31 mouse cellular contexts compared by ENCODE assay signal in genomic region chr19:56621876-56622275, GRCm38 (mm10).
"Had no signal": no experiment of that assay in that cellular context is flagged by ENCODE, and none has a peak within 500 bp of the region (broad histone marks: within the 10 kb centered on the region; RNA-seq: fewer than 3 reads in every experiment).

No protein-coding gene starts in this region.

- DNase-seq: left cerebral cortex, postnatal 4 days; liver; liver, embryonic 13.5 days; liver, postnatal 0 days; lung, adult 18-20 months; lung, adult 2 months; lung, embryonic 14.5 days; lung, postnatal 10 days; lung, postnatal 36 days; lung, postnatal 4 days; midbrain, embryonic 14.5 days had no signal

- H3K4me1 ChIP-seq: liver, embryonic 12.5 days; liver, embryonic 13.5 days; liver, embryonic 15.5 days; lung, embryonic 15.5 days; midbrain, embryonic 10.5 days; midbrain, embryonic 12.5 days; midbrain, embryonic 15.5 days; neural tube, embryonic 12.5 days had no signal

- H3K9me3 ChIP-seq: limb, embryonic 13.5 days; limb, embryonic 15.5 days; liver, embryonic 12.5 days; liver, embryonic 13.5 days; liver, embryonic 15.5 days; lung, embryonic 15.5 days; midbrain, embryonic 10.5 days; midbrain, embryonic 12.5 days; midbrain, embryonic 13.5 days; midbrain, embryonic 15.5 days; neural tube, embryonic 12.5 days had no signal

- H3K27ac ChIP-seq: left cerebral cortex, adult 2 months; limb, embryonic 10.5 days; limb, embryonic 12.5 days; limb, embryonic 13.5 days; limb, embryonic 15.5 days; liver, embryonic 12.5 days; liver, embryonic 13.5 days; liver, embryonic 14.5 days; liver, embryonic 15.5 days; lung, embryonic 15.5 days; macrophage; midbrain, embryonic 10.5 days; midbrain, embryonic 12.5 days; midbrain, embryonic 13.5 days; midbrain, embryonic 15.5 days; neural tube, embryonic 12.5 days had no signal

- H3K4me3 ChIP-seq: left cerebral cortex, adult 2 months; limb, embryonic 10.5 days; limb, embryonic 12.5 days; limb, embryonic 13.5 days; limb, embryonic 15.5 days; liver, embryonic 12.5 days; liver, embryonic 13.5 days; liver, embryonic 15.5 days; lung, embryonic 15.5 days; megakaryocyte, embryonic 14.5 days; midbrain, embryonic 10.5 days; midbrain, embryonic 12.5 days; midbrain, embryonic 13.5 days; midbrain, embryonic 15.5 days; myocyte; neural tube, embryonic 12.5 days had no signal

- H3K4me2 ChIP-seq: limb, embryonic 12.5 days; limb, embryonic 13.5 days; limb, embryonic 15.5 days; liver, embryonic 11.5 days; liver, embryonic 12.5 days; liver, embryonic 13.5 days; liver, embryonic 15.5 days; lung, embryonic 14.5 days; lung, embryonic 15.5 days; midbrain, embryonic 11.5 days; midbrain, embryonic 12.5 days; midbrain, embryonic 13.5 days; midbrain, embryonic 15.5 days; neural tube, embryonic 12.5 days had no signal

- H3K36me3 ChIP-seq: limb, embryonic 10.5 days; limb, embryonic 12.5 days; limb, embryonic 13.5 days; limb, embryonic 15.5 days; liver, embryonic 12.5 days; liver, embryonic 13.5 days; liver, embryonic 15.5 days; lung, embryonic 15.5 days; midbrain, embryonic 10.5 days; midbrain, embryonic 12.5 days; midbrain, embryonic 13.5 days; midbrain, embryonic 15.5 days; neural tube, embryonic 12.5 days had no signal

- H3K27me3 ChIP-seq: limb, embryonic 12.5 days; limb, embryonic 13.5 days; limb, embryonic 15.5 days; liver, embryonic 12.5 days; liver, embryonic 13.5 days; liver, embryonic 15.5 days; lung, embryonic 15.5 days; midbrain, embryonic 12.5 days; midbrain, embryonic 13.5 days; midbrain, embryonic 15.5 days; neural tube, embryonic 12.5 days had no signal

- H3K9ac ChIP-seq: limb, embryonic 12.5 days; limb, embryonic 13.5 days; limb, embryonic 15.5 days; liver, embryonic 12.5 days; liver, embryonic 13.5 days; liver, embryonic 14.5 days; liver, embryonic 15.5 days; liver, postnatal 0 days; lung, embryonic 14.5 days; lung, embryonic 15.5 days; midbrain, embryonic 12.5 days; midbrain, embryonic 13.5 days; midbrain, embryonic 15.5 days; neural tube, embryonic 12.5 days had no signal

- ATAC-seq: liver, embryonic 12.5 days; liver, postnatal 0 days; midbrain, embryonic 13.5 days; midbrain, embryonic 15.5 days; midbrain, embryonic 16.5 days had no signal
